Mouse (Mus musculus): Measurements from ENCODE around the gene Eea1.

DNA sequence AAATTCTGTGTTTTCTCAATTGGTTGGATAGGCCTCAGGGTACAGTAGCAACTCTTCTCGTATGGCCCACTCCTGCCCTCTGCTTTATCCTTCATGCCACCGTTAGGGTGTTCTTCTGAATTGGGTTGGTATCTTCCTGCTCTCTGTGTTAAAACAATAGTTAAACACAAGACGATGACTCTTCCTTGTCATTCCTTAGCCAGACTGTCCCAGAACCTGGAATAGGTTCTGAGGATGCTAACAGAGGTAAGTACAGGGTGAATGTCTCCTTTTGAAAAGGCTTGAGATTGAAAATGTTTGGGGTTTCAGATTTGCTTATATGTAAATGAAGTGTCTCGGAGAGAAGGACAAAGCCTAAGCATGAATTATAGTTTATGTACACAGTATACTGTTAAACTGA lies 30.9 kb downstream of the Eea1 start:
- TF ChIP-seq ZNF384 (IDR thresholded peaks at IDR 0.05; ENCODE audit: low read depth, low read length) = no peak
- no peak for TF ChIP-seq CTCF (IDR thresholded peaks at IDR 0.05 in 2 of 3, conservative IDR thresholded peaks at IDR 0.05 in 1 of 3; ENCODE audit: control insufficient read depth in 1 of 3, insufficient read depth in 1 of 3, low read depth in 2 of 3, low read length in 3 of 3, poor library complexity in 1 of 3, severe bottlenecking in 1 of 3)
- no peak for TF ChIP-seq ETS1 (IDR thresholded peaks at IDR 0.05; ENCODE audit: low read depth, low read length)
- no peak for TF ChIP-seq POLR2AphosphoS5 (IDR thresholded peaks at IDR 0.05; ENCODE audit: borderline replicate concordance, low read depth, low read length)
- no peak for TF ChIP-seq ELF1 (IDR thresholded peaks at IDR 0.05; ENCODE audit: low read depth, low read length)
- no peak for TF ChIP-seq MAFK (IDR thresholded peaks at IDR 0.05; ENCODE audit: borderline replicate concordance, low read depth, low read length)
- TF ChIP-seq POLR2A (IDR thresholded peaks at IDR 0.05; ENCODE audit: control insufficient read depth in 1 of 2, insufficient read depth in 1 of 2, low read depth in 1 of 2, low read length in 2 of 2, poor library complexity in 1 of 2) = no peak
- TF ChIP-seq MYC (IDR thresholded peaks at IDR 0.05; ENCODE audit: low read depth, low read length) = no peak
- no peak for TF ChIP-seq E2F4 (IDR thresholded peaks at IDR 0.05; ENCODE audit: borderline replicate concordance, low read depth, low read length)
- TF ChIP-seq NELFE (IDR thresholded peaks at IDR 0.05; ENCODE audit: low read depth, low read length) = no peak
- TF ChIP-seq MYB (IDR thresholded peaks at IDR 0.05; ENCODE audit: low read depth, low read length) = no peak
